Comparison of ENCODE assay signal across 18 mouse cellular contexts in the genomic region with DNA sequence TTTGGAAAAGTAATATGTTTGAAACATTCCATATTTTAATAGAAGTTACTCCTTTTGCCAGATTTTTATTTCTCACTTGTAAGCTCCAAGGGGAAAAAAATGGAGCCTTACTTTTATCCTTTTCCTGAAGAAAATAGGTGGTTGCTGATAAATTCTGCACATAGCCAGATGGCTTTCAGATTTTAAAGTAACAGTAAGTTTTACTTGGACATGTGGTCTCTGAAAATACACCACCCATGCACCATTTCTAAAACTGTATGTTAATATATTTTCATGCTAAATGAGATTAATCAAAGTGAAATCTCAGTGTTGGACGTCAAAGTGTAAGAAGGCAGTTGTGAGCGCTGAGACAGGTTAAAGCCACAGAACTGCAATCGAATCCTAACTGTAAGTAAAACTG.
"Had no signal": no experiment of that assay in that cellular context is flagged by ENCODE, and none has a peak within 500 bp of the region (broad histone marks: within the 10 kb centered on the region; RNA-seq: fewer than 3 reads in every experiment).

No protein-coding gene starts in this region.

- H3K9me3 ChIP-seq: limb, embryonic 12.5 days; limb, embryonic 15.5 days had no signal

- H3K4me2 ChIP-seq: limb, embryonic 12.5 days; limb, embryonic 15.5 days; liver, embryonic 11.5 days; lung, embryonic 14.5 days had no signal

- DNase-seq: kidney, adult 11 months; kidney, adult 8-10 months; kidney, postnatal 14 days; kidney, postnatal 4 days; left cerebral cortex, postnatal 4 days; liver, postnatal 0 days; lung, embryonic 14.5 days; midbrain, embryonic 14.5 days; right cerebral cortex, postnatal 14 days; right cerebral cortex, postnatal 4 days; thymus, postnatal 25 days had no signal

- H3K27ac ChIP-seq: limb, embryonic 12.5 days; limb, embryonic 15.5 days; liver, embryonic 14.5 days; macrophage; stomach, postnatal 0 days had no signal

- H3K4me1 ChIP-seq: limb, embryonic 12.5 days; limb, embryonic 15.5 days had no signal

- H3K36me3 ChIP-seq: limb, embryonic 12.5 days; limb, embryonic 15.5 days had no signal

- H3K27me3 ChIP-seq: limb, embryonic 12.5 days; limb, embryonic 15.5 days had no signal

- H3K9ac ChIP-seq: limb, embryonic 12.5 days; limb, embryonic 15.5 days; liver, embryonic 14.5 days; liver, postnatal 0 days; lung, embryonic 14.5 days had no signal

- ATAC-seq: liver, postnatal 0 days; lung, postnatal 0 days had no signal

- H3K4me3 ChIP-seq: limb, embryonic 12.5 days; limb, embryonic 15.5 days had no signal
